Mouse (Mus musculus) frontal cortex, postnatal 25 days (tissue): ENCODE measurements at regions not wholly inside any gene's neighbourhood (a gene's known extent, or its start where the extent isn't known, plus 50 kb on each side); places are given as distances from the start of the nearest gene placed in this dataset.

Source experiments
- DNase-seq, 2 experiments: peaks; one replicate each; pipeline ENCODE4 v3.0.0; 2022; ENCODE audit warnings: low spot score in 2 of 2

GRCm38 (mm10) chr9:47391669-47392068 lies 138.3 kb upstream of the Cadm1 start:
- no peak for DNase-seq

GRCm38 (mm10) chr9:47399598-47399997 lies 130.4 kb upstream of the Cadm1 start:
- DNase-seq: no peak

DNA sequence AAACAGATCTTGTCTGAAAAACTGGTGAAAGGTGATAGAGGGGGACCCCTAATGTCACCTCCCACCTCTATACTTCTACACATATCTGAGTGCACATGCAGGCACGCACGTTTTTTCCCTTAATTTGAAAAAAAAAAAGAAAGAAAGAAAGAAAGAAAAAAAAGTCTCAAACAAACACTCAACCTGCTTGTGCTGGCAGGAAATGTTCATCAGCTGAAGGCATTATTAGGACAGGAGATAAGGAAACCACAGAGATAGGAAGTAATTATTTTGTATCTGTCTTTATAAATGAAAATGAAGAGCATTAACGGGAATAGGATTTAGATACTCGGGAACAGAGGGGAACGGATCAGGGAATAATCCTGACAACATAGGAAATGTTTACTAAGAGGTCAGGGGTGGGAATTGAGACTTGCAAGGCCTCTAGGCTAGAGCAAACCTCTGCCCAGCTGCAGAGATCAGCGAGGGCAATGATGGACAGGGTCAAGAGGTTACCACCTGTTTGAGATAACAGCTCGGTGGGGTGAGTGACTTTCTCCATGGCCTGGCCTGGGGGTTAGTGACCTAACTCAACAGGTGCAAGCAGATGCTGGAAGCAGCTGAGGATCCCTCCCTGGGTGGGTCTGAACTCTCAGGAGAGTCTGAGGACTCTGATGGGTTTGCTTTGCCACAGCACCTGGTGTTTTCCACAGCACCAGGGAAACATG lies 129.7 kb upstream of the Cadm1 start:
- no peak for DNase-seq

DNA sequence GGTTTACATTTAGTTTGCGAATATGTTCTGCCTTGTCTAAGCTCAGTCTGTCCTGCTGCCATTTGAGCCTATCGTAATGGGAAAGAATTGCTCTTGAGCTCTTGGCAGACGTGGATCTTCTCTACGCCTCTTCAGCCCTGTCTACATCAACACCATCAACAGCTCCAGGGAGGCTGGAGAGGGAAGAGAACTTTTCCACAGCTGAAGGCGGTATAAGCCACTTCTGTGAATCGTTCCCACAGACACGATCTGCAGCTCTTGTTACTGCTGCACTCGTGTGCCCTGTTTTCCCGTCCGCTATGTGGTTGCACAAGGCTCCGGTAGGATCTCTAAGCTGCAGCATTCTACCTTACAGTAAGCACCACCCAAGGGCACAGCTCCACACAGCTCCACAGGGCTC lies 128.5 kb upstream of the Cadm1 start:
- no peak for DNase-seq

DNA sequence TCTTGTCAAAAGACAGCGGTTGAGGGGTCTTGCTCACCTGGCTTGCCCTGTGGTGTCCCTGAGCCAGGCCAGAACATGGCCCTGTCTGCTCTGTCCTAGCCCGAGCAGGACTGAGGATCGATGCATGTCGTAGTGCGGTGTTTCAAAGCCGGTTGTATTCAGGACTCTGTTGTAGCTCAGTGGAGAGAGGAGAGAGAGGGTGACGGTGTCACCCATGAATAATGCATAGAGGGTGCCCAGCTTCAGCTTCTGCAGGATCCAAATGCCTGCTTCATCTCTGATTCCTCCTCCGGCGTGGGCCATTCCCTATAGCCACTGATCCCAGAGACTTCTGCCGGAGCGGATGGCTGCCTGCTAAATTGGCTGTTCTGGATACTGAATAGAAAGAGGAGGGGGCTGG lies 126.7 kb upstream of the Cadm1 start:
- DNase-seq: no peak

GRCm38 (mm10) chr9:47404821-47405220 lies 125.2 kb upstream of the Cadm1 start:
- DNase-seq: no peak

DNA sequence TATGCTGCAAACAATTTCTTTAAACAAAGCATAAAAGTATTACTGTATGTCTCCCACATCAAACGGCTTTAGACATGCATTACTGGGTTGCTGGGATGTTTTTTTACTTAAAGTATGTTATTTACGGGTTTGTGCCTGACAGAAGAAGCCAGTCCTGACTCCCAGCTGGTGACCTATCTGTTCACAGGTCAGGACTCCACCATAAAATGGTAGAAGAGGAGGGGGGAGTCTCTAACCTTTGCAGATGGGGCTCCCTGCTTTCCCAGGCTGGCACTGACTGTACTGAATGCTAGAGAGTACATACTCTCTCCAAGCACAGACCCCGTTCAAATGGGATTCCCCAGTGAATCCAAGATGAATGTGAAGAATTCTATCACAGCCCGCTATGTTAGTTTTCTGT lies 124.4 kb upstream of the Cadm1 start:
- no peak for DNase-seq

GRCm38 (mm10) chr9:47407007-47407670 lies 122.8 kb upstream of the Cadm1 start:
- peak; percentile 33 for DNase-seq

GRCm38 (mm10) chr9:47408061-47408460 lies 121.9 kb upstream of the Cadm1 start:
- no peak for DNase-seq

- DNase-seq: no peak
These were observed 120.4 kb upstream of the Cadm1 start for GRCm38 (mm10) chr9:47409579-47409978.

DNA sequence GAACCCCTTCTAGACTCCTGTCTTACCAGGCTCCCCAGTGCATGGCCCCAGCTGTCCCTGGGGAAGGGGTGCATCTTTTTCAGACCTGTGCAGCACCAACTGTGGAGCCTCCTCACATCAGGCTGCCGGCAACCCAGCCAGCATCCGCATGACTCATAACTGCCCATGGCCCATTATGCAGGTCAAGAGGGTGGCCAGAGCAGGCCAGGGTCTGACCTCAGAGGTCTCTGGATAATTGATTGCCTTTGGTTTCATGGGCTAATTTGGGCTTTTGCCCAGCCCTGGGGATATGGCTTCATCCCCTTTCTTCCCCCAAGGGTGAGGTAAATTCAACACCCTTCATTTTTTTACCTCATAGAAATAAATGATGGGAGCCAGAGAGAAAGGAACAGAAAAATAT lies 117.2 kb upstream of the Cadm1 start:
- DNase-seq: no peak

DNA sequence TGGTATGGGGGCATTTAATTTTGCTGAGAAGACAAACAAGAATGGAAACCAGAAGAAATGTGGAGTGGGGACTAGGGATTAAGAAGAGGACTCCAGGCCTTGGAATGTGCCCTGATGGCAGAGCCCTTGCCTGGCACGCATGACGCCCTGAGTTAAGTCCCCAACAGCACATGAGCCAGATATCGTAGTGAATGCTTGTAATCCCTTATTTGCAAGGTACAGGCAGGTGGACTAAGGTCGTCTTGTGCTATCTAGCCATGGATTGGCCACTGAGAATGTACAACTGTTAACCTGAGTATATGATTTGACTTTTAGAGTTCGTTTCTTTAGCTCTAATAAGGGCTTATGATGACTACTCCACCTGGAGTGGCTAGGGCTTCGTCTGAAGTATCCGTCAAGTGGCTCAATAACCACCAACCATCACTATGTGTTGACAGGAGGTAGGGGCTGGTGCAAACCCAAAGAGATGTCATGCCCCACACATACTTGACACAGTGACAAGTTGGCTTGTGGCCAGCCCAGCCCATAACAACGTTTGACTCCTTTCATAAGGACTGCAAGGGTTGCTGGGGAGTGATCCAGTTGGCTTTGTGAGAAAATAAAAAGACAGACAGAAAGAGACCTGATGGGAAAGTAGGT lies 115.5 kb upstream of the Cadm1 start:
- DNase-seq: no peak

DNA sequence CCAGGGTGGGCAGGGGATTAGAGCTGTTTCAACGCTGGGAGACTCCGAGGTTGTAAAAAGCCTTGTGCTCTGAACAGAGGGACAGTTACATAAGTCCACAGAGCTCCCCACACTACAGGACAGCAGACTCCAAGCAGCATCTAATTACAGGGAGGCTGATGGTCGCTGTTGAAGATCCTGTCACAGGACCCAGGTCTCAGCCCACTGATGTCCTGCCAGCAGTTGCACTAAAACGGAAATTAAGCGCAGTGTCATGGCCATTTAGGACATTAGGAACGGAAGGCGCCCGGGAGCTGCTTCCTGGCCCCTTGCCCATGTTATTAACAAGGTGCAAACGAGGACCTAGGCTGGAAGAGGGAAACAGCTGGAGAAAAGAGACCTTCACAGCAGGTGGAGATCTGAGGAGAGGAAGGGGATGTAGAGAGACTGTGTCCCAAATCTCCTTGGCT lies 107.8 kb upstream of the Cadm1 start:
- DNase-seq: no peak

GRCm38 (mm10) chr9:47422741-47423461 lies 107.1 kb upstream of the Cadm1 start:
- peak; percentile 29 to 38 for DNase-seq

- DNase-seq: no peak
These were observed 106.5 kb upstream of the Cadm1 start for GRCm38 (mm10) chr9:47423462-47423832.

- DNase-seq: no peak
These were observed 105.8 kb upstream of the Cadm1 start for GRCm38 (mm10) chr9:47424191-47424590.

DNA sequence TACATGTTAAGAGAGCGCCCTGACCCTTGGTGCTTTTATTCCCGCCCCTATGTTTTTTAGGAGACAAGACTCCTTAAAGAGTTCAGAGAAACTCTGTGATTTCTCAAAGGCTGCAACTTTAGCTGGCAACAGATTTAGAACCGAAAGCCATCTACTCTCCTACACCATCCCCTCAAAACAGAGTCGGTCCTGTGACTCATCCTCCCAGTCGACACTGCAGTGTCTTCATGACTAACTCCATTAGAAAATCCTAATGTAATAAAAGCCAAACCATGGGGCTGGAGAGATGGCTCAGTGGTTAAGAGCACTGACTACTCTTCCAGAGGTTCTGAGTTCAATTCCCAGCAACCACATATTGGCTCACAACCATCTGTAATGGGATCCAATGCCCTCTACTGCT lies 103.3 kb upstream of the Cadm1 start:
- no peak for DNase-seq

- no peak for DNase-seq
These were observed 101.1 kb upstream of the Cadm1 start for GRCm38 (mm10) chr9:47428710-47429341.

GRCm38 (mm10) chr9:47429691-47430090 lies 100.3 kb upstream of the Cadm1 start:
- DNase-seq: no peak

- DNase-seq: no peak
These were observed 97.3 kb upstream of the Cadm1 start for GRCm38 (mm10) chr9:47432715-47433114.

GRCm38 (mm10) chr9:47433185-47433584 lies 96.8 kb upstream of the Cadm1 start:
- DNase-seq: no peak

GRCm38 (mm10) chr9:47434091-47434490 lies 95.9 kb upstream of the Cadm1 start:
- no peak for DNase-seq
